Mouse (Mus musculus) limb, embryonic 14.5 days (tissue): Measurements from ENCODE around the gene Ldhb. TPM values are rescaled to one million over a fixed set of nuclear protein-coding genes. Genes with fewer than 3 reads are reported as not detected.

Source experiments
- ATAC-seq: fragments of 200-750 bp; cut with Nextera tagmentation; 2 replicates; pipeline ENCODE4 v1.8.0; 2017; ENCODE audit warnings: low read depth, moderate number of reproducible peaks, moderate TSS enrichment; ENCODE audit not compliant: low FRiP score
- DNase-seq: peaks from one replicate; pipeline ENCODE4 v3.0.0-alpha.2; 2015; ENCODE audit warnings: low spot score
- H3K27ac ChIP-seq: fragments of 300-500 bp; sonication (generic); replicated peaks from 2 replicates; pipeline ENCODE4 v1.5.1; 2014; ENCODE audit warnings: low read depth, mild to moderate bottlenecking, low read length, moderate library complexity, mixed read lengths
- H3K27me3 ChIP-seq: fragments of 300-500 bp; sonication (generic); 2 replicates; pipeline ENCODE4 v1.6.1; 2014; ENCODE audit warnings: low read length, mixed read lengths; ENCODE audit not compliant: control insufficient read depth, insufficient read depth
- H3K36me3 ChIP-seq: fragments of 300-500 bp; sonication (generic); 2 replicates; pipeline ENCODE4 v1.6.1; 2014; ENCODE audit warnings: mild to moderate bottlenecking, low read length, moderate library complexity, mixed read lengths; ENCODE audit not compliant: control insufficient read depth, insufficient read depth
- H3K4me1 ChIP-seq: fragments of 300-500 bp; sonication (generic); 2 replicates; pipeline ENCODE4 v1.6.1; 2014; ENCODE audit warnings: antibody characterized with exemption, low read length, mixed read lengths; ENCODE audit not compliant: control insufficient read depth, insufficient read depth
- H3K4me2 ChIP-seq: fragments of 300-500 bp; sonication (generic); replicated peaks from 2 replicates; pipeline ENCODE4 v1.6.1; 2014; ENCODE audit warnings: low read depth, mild to moderate bottlenecking, low read length, moderate library complexity; ENCODE audit not compliant: severe bottlenecking
- H3K4me3 ChIP-seq: fragments of 300-500 bp; sonication (generic); replicated peaks from 2 replicates; pipeline ENCODE4 v1.5.1; 2014; ENCODE audit warnings: low read length
- H3K9ac ChIP-seq: fragments of 300-500 bp; sonication (generic); 2 replicates; pipeline ENCODE4 v1.6.1; 2014; ENCODE audit warnings: mild to moderate bottlenecking, low read depth, low read length, moderate library complexity; ENCODE audit not compliant: severe bottlenecking
- H3K9me3 ChIP-seq: fragments of 300-500 bp; sonication (generic); 2 replicates; pipeline ENCODE4 v1.6.1; 2016; ENCODE audit warnings: low read length; ENCODE audit not compliant: control insufficient read depth
- POLR2A ChIP-seq: fragments of 200-500 bp; IDR thresholded peaks from 2 replicates; pipeline ENCODE4 v1.8.0; 2012; ENCODE audit warnings: inconsistent platforms, mild to moderate bottlenecking, moderate library complexity, borderline replicate concordance; ENCODE audit not compliant: insufficient read depth, insufficient read length; ENCODE audit errors: extremely low read depth
- WGBS: fragments of 180-500 bp; shearing (Covaris S2); extraction: QIAGEN DNeasy Blood & Tissue Kit; methylation state at CpG from one replicate; pipeline ENCODE4 v1.1.7; 2014; 5-methylcytosine and 5-hydroxymethylcytosine counted together
- polyA plus RNA-seq, 2 experiments: library from polyadenylated mRNA; depleted of rRNA in 1 of 2; stranded (reverse) in 1 of 2; unstranded in 1 of 2; fragments of >200 nt; fragmentation: Nextera tagmentation in 1 of 2; extraction: Ambion mirVana in 1 of 2; gene quantifications; 2 replicates each; pipeline versions ENCODE4 v1.2.1 to v1.2.3; 2012 to 2014

Ldhb gene
- polyA plus RNA-seq (2012; rRNA removed): 178 TPM in 2 replicates
- 229 and 266 TPM in 2 replicates for polyA plus RNA-seq (2014; fragmentation: Nextera tagmentation; extraction: Ambion mirVana)

GRCm38 (mm10) chr6:142507785-142508162, at the start of gene Ldhb:
TSS of gene Ldhb (minus strand) at chr6:142507957.
- H3K4me3 ChIP-seq: peak within 1 kb of the TSS; percentile 65
- DNase-seq: peak; percentile 96
- H3K4me2 ChIP-seq: peak within 1 kb of the TSS; percentile 78
- peaks cover 8% of the 10 kb centered on the region; the same call in 1 of the 2 replicates for H3K4me1 ChIP-seq
- peak; percentile 99 for TF ChIP-seq POLR2A
- ATAC-seq: peak; percentile 96
- no peaks in the 10 kb centered on the region for H3K9me3 ChIP-seq
- H3K27ac ChIP-seq: peak within 1 kb of the TSS; percentile 61
- H3K36me3 ChIP-seq: peaks cover 14% of the 10 kb centered on the region
- 0% methylated on average over 19 of the region's 19 CpGs for WGBS
- H3K9ac ChIP-seq: peak within 1 kb of the TSS; percentile 75
- H3K27me3 ChIP-seq: no peaks in the 10 kb centered on the region

- TF ChIP-seq POLR2A: no peak
- ATAC-seq: no peak
- H3K4me3 ChIP-seq: no peak overlapping the region
- H3K27me3 ChIP-seq: no peaks in the 10 kb centered on the region
- H3K4me1 ChIP-seq: no peaks in the 10 kb centered on the region
- no peak overlapping the region for H3K27ac ChIP-seq
- 47% methylated on average over 1 of the region's 1 CpGs for WGBS
- H3K36me3 ChIP-seq: no peaks in the 10 kb centered on the region
- H3K4me2 ChIP-seq: no peak overlapping the region
- H3K9ac ChIP-seq: no peak overlapping the region
- no peak for DNase-seq
- no peaks in the 10 kb centered on the region for H3K9me3 ChIP-seq
Observed at GRCm38 (mm10) chr6:142555988-142556387, 48.2 kb upstream of the Ldhb start.

GRCm38 (mm10) chr6:142551482-142551881, 43.7 kb upstream of the Ldhb start:
- 84% methylated on average over 4 of the region's 4 CpGs for WGBS
- DNase-seq (no peak), ATAC-seq (no peak)
- no peaks in the 10 kb centered on the region for H3K27me3 ChIP-seq
- H3K9ac ChIP-seq: no peak overlapping the region
- no peaks in the 10 kb centered on the region for H3K4me1 ChIP-seq
- TF ChIP-seq POLR2A: no peak
- H3K9me3 ChIP-seq: no peaks in the 10 kb centered on the region
- H3K4me2 ChIP-seq: no peak overlapping the region
- no peaks in the 10 kb centered on the region for H3K36me3 ChIP-seq
- H3K4me3 ChIP-seq: no peak overlapping the region
- H3K27ac ChIP-seq: no peak overlapping the region

GRCm38 (mm10) chr6:142550871-142551270, 43.1 kb upstream of the Ldhb start:
- H3K9ac ChIP-seq: no peak overlapping the region
- no peak overlapping the region for H3K4me2 ChIP-seq
- ATAC-seq (no peak), DNase-seq (no peak)
- 53% methylated on average over 4 of the region's 4 CpGs for WGBS
- H3K27ac ChIP-seq: no peak overlapping the region
- no peaks in the 10 kb centered on the region for H3K4me1 ChIP-seq
- no peaks in the 10 kb centered on the region for H3K27me3 ChIP-seq
- H3K36me3 ChIP-seq: no peaks in the 10 kb centered on the region
- H3K4me3 ChIP-seq: no peak overlapping the region
- TF ChIP-seq POLR2A: no peak
- no peaks in the 10 kb centered on the region for H3K9me3 ChIP-seq

- H3K9me3 ChIP-seq: no peaks in the 10 kb centered on the region
- no peak overlapping the region for H3K4me3 ChIP-seq
- TF ChIP-seq POLR2A: no peak
- ATAC-seq: no peak
- H3K27me3 ChIP-seq: no peaks in the 10 kb centered on the region
- DNase-seq: no peak
- H3K4me1 ChIP-seq: no peaks in the 10 kb centered on the region; the same call in 1 of the 2 replicates
- no peak overlapping the region for H3K27ac ChIP-seq
- H3K36me3 ChIP-seq: no peaks in the 10 kb centered on the region
- H3K4me2 ChIP-seq: no peak overlapping the region
- WGBS: 80% methylated on average over 2 of the region's 2 CpGs
- no peak overlapping the region for H3K9ac ChIP-seq
Observed at GRCm38 (mm10) chr6:142548377-142548776, 40.6 kb upstream of the Ldhb start.
